Mouse (Mus musculus) olfactory bulb, adult 2 months (tissue): ENCODE data around the gene Mrpl16. TPM values are rescaled to one million over a fixed set of nuclear protein-coding genes. Genes with fewer than 3 reads are reported as not detected.

Source experiments
- H3K27ac ChIP-seq: fragments of 200-500 bp; 2 replicates; pipeline ENCODE4 v1.5.1; 2012; ENCODE audit warnings: low read depth, low read length; ENCODE audit not compliant: insufficient read depth
- H3K4me1 ChIP-seq: fragments of 200-500 bp; 2 replicates; pipeline ENCODE4 v1.6.1; 2012; ENCODE audit warnings: low read length; ENCODE audit not compliant: control insufficient read depth, insufficient read depth
- H3K4me3 ChIP-seq: fragments of 200-500 bp; 2 replicates; pipeline ENCODE4 v1.5.1; 2012; ENCODE audit warnings: mild to moderate bottlenecking, low read depth, low read length, moderate library complexity; ENCODE audit not compliant: insufficient read depth
- CTCF ChIP-seq: fragments of 200-500 bp; IDR thresholded peaks from 2 replicates; pipeline ENCODE4 v1.5.1; 2012; ENCODE audit warnings: low read depth, mild to moderate bottlenecking, low read length, moderate library complexity; ENCODE audit not compliant: insufficient read depth
- POLR2A ChIP-seq: fragments of 200-500 bp; IDR thresholded peaks from 2 replicates; pipeline ENCODE4 v1.6.1; 2012; ENCODE audit warnings: mild to moderate bottlenecking, low read depth, low read length, moderate library complexity; ENCODE audit not compliant: insufficient read depth
- WGBS: fragments of 180-500 bp; shearing (Covaris S2); methylation state at CpG from one replicate; pipeline ENCODE4 v1.1.7; 2018; 5-methylcytosine and 5-hydroxymethylcytosine counted together
- polyA plus RNA-seq: library from polyadenylated mRNA; stranded (reverse); fragments of >200 nt; gene quantifications from 2 replicates; pipeline ENCODE4 v1.2.4, GENCODE M21; 2012; ENCODE audit warnings: low replicate concordance; ENCODE audit not compliant: missing spikeins, insufficient read depth, insufficient read length

The Mrpl16 gene
- polyA plus RNA-seq = not detected in 2 replicates

GRCm38 (mm10) chr19:11770205-11770892, at the start of gene Mrpl16:
Mrpl16 (plus strand) TSS chr19:11770391.
- H3K4me3 ChIP-seq = peak within 1 kb of the TSS; percentile 77
- peak; percentile 52; the same call in 1 of the 2 replicates for TF ChIP-seq POLR2A
- no peak for TF ChIP-seq CTCF
- no peak within 1 kb of the TSS for H3K27ac ChIP-seq
- no peaks in the 10 kb centered on the region for H3K4me1 ChIP-seq
- under 1% methylated on average over 30 of the region's 30 CpGs for WGBS

GRCm38 (mm10) chr19:11723870-11724269, 46.3 kb upstream of the Mrpl16 start:
- H3K4me3 ChIP-seq = no peak overlapping the region
- TF ChIP-seq CTCF (no peak), POLR2A (no peak)
- no peak overlapping the region for H3K27ac ChIP-seq
- no peaks in the 10 kb centered on the region for H3K4me1 ChIP-seq
- WGBS = 92% methylated on average over 2 of the region's 2 CpGs

GRCm38 (mm10) chr19:11724275-11724674, 45.9 kb upstream of the Mrpl16 start:
- 79% methylated on average over 6 of the region's 6 CpGs for WGBS
- TF ChIP-seq CTCF (no peak), POLR2A (no peak)
- no peak overlapping the region for H3K4me3 ChIP-seq
- no peaks in the 10 kb centered on the region for H3K4me1 ChIP-seq
- no peak overlapping the region for H3K27ac ChIP-seq

- Histone ChIP-seq H3K4me3 (no peak overlapping the region), H3K4me1 (no peaks in the 10 kb centered on the region), H3K27ac (no peak overlapping the region)
- TF ChIP-seq CTCF (no peak), POLR2A (no peak)
- WGBS = 89% methylated on average over 2 of the region's 2 CpGs
These were observed 44.3 kb upstream of the Mrpl16 start for GRCm38 (mm10) chr19:11725915-11726314.

- Histone ChIP-seq H3K4me3 (no peak overlapping the region), H3K4me1 (no peaks in the 10 kb centered on the region), H3K27ac (no peak overlapping the region)
- whole genome bisulfite sequencing = 93% methylated on average over 5 of the region's 5 CpGs
- TF ChIP-seq CTCF (no peak), POLR2A (no peak)
These were observed 42.9 kb upstream of the Mrpl16 start for GRCm38 (mm10) chr19:11727304-11727703.

GRCm38 (mm10) chr19:11730278-11730677, 39.9 kb upstream of the Mrpl16 start:
- TF ChIP-seq POLR2A (no peak), CTCF (no peak)
- Histone ChIP-seq H3K27ac (no peak overlapping the region), H3K4me3 (no peak overlapping the region), H3K4me1 (no peaks in the 10 kb centered on the region)
- 80% methylated on average over 1 of the region's 1 CpGs for WGBS

- WGBS = 44% methylated on average over 1 of the region's 1 CpGs
- Histone ChIP-seq H3K4me1 (no peaks in the 10 kb centered on the region), H3K27ac (no peak overlapping the region), H3K4me3 (no peak overlapping the region)
- TF ChIP-seq CTCF = no peak
- TF ChIP-seq POLR2A = no peak
These were observed 33.7 kb upstream of the Mrpl16 start for GRCm38 (mm10) chr19:11736455-11736854.

GRCm38 (mm10) chr19:11745680-11746079, 24.5 kb upstream of the Mrpl16 start:
- Histone ChIP-seq H3K4me1 (no peaks in the 10 kb centered on the region), H3K27ac (no peak overlapping the region), H3K4me3 (no peak overlapping the region)
- TF ChIP-seq POLR2A = no peak
- TF ChIP-seq CTCF = no peak

- Histone ChIP-seq H3K4me3 (no peak within 1 kb of the TSS), H3K27ac (no peak within 1 kb of the TSS), H3K4me1 (no peaks in the 10 kb centered on the region)
- TF ChIP-seq CTCF = no peak
- no peak for TF ChIP-seq POLR2A
- 78% methylated on average over 2 of the region's 2 CpGs for WGBS
These were observed 22.9 kb upstream of the Mrpl16 start, which contains the start of gene Gif for GRCm38 (mm10) chr19:11747298-11747697. Gif (plus strand) TSS chr19:11747554.
